Mouse (Mus musculus): ENCODE measurements at regions not wholly inside any gene's neighbourhood (a gene's known extent, or its start where the extent isn't known, plus 50 kb on each side); places are given as distances from the start of the nearest gene placed in this dataset.
"Not testable (repeated sequence)": the region's sequence is repeated elsewhere in the genome, so short reads cannot be mapped to it uniquely, and the experiment has no call there.

DNA sequence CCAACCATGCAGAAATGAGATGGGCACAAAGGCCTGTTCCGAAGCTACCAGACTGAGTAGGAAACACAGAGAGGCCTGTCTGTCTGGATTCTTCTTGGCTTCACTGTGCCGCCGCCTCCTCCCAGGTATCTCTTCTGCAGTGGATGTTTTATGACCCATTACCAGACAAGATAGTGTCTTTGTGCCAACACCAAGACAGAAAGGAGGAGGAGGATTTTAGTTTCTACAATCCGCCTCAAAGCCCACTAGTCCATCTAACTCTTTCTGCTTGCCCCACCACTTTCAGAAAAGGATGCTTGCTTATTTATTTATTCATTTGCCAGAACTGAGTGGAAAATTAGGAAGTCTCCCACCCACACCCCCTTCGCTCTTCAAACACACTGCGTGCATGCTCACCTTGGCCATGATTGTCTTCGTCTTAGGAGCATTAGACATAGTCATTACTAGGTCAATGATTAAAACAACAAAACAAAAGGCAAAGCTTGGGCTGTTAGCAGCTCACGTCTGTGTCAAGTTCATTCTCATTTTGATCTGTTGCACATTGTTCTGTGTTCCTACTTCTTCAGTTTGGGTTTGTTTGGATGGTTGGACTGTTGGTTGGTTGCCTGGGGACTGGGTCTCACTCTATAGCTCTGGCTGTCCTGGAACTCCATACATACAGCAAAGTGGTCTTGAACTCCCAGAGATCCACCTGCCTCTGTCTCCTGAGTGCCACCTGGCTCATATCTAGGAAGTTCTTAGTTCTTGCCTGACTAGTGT lies 61.7 kb upstream of the Cpm start:
- no peak for DNase-seq

- no peak for DNase-seq
These were observed 62.5 kb upstream of the Cpm start for GRCm38 (mm10) chr10:117566648-117567378.

DNA sequence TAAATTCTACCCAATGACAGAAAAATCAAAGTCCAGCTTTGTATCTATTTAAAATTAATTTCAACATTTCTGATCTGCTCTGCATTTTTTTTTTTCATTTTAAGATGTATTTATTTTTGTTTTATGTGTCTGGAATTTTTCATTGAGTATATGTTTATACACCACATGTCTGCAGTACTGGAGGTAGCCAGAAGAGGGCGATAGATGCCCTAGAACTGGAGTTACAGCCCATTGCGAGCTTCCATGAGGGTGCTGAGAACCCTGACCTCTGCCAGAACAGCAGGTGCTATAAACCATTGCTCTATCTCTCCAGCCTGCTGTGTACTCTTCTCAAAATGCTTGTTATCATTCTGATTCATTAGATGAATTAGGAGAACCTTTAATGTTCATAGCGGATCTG lies 63.1 kb upstream of the Cpm start:
- DNase-seq: no peak

DNA sequence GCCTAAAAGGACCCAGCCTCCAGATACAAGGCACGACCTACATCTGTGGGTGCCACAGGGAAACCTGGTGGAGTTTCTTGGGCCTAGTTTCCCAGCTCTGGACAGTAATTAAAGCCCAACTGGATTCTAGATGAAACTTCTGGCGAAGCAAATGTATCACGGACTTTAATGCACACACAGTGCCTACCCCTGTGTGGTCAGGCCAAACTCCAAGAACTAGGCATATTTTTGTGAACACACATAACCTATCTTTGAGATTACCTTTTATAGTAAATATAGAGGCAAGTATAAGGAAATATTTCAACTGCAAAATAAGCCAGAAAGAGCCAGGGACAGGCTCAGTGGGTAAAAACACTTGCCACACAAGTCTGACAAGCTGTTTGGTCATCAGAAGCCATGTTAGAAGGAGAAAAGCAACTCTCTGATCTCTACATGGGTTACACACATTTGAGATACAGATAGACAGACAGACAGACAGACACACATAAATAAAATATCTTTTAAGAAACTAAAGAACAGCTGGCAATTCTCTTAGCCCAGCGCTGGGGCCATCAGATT lies 63.7 kb upstream of the Cpm start:
- DNase-seq: no peak

DNA sequence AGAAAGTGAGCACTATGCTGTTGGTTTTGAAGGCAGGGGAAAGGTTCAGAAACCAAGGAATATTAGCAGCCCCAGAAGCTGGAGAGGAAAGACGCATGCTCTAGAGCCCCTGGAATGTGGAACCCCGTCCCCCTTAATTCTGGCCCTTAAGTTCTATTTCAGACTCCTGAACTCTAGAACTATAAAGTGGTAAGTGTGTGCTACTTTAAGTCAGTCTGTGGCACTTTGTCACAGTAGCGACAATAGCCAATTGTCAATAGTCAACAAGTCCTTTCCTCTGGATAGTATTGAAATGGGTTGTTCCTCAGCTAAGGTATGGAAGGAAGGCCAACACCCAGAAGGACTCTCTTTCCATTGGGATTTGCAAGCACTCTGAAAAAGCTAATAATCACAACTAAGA lies 64.2 kb upstream of the Cpm start:
- no peak for DNase-seq

GRCm38 (mm10) chr10:117564118-117565040 lies 64.9 kb upstream of the Cpm start:
- no peak for DNase-seq

GRCm38 (mm10) chr10:117563429-117564117 lies 65.7 kb upstream of the Cpm start:
- DNase-seq: no peak

DNA sequence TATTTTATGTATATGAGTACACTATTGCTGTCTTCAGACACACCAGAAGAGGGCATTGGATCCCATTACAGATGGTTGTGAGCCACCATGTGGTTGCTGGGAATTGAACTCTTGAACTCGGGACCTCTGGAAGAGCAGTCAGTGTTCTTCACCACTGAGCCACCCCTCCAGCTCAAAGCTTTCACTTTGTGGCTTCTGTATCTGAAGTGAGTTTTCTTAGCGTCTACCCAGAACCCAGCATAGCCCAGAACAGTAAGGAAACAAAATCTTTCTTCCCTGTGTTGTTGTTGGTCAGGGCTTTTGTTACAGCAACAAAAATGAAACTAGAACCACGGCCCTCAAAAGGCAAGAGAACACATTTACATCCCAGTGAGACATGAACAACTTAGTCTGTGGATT lies 66.5 kb upstream of the Cpm start:
- DNase-seq: not testable (repeated sequence)

GRCm38 (mm10) chr10:117561909-117562849 lies 67.1 kb upstream of the Cpm start:
- no peak for DNase-seq

GRCm38 (mm10) chr10:117561279-117561820 lies 68.0 kb upstream of the Cpm start:
- DNase-seq: no peak

- DNase-seq: no peak
These were observed 68.7 kb upstream of the Cpm start for GRCm38 (mm10) chr10:117560396-117561278.

GRCm38 (mm10) chr10:117559615-117560395 lies 69.5 kb upstream of the Cpm start:
- DNase-seq: no peak

GRCm38 (mm10) chr10:117558891-117559614 lies 70.2 kb upstream of the Cpm start:
- DNase-seq: no peak

- no peak for DNase-seq
These were observed 71.0 kb upstream of the Cpm start for GRCm38 (mm10) chr10:117558292-117558800.

GRCm38 (mm10) chr10:117557666-117558065 lies 71.6 kb upstream of the Cpm start:
- no peak for DNase-seq

GRCm38 (mm10) chr10:117556851-117557542 lies 72.3 kb upstream of the Cpm start:
- DNase-seq: no peak
